Mouse (Mus musculus) hindbrain, postnatal 0 days (tissue): ENCODE results near the gene Nxph3. TPM values are rescaled to one million over a fixed set of nuclear protein-coding genes. Genes with fewer than 3 reads are reported as not detected.

Experiments used
- ATAC-seq: fragments of 200-750 bp; cut with Nextera tagmentation; 2 replicates; pipeline ENCODE4 v1.8.0; 2017; ENCODE audit warnings: mild to moderate bottlenecking, moderate TSS enrichment, moderate library complexity
- DNase-seq: peaks from one replicate; pipeline ENCODE4 v3.0.0-alpha.2; 2015; ENCODE audit warnings: low spot score
- H3K27ac ChIP-seq: fragments of 300-500 bp; sonication (generic); 2 replicates; pipeline ENCODE4 v1.5.1; 2014; ENCODE audit warnings: mild to moderate bottlenecking
- H3K27me3 ChIP-seq: fragments of 300-500 bp; sonication (generic); 2 replicates; pipeline ENCODE4 v1.6.1; 2014; ENCODE audit warnings: low read length, mixed read lengths; ENCODE audit not compliant: insufficient read depth
- H3K36me3 ChIP-seq: fragments of 300-500 bp; sonication (generic); 2 replicates; pipeline ENCODE4 v1.6.1; 2014; ENCODE audit warnings: low read length, mixed read lengths; ENCODE audit not compliant: insufficient read depth
- H3K4me1 ChIP-seq: fragments of 300-500 bp; sonication (generic); 2 replicates; pipeline ENCODE4 v1.6.1; 2014; ENCODE audit warnings: antibody characterized with exemption, low read length, mixed read lengths; ENCODE audit not compliant: insufficient read depth
- H3K4me2 ChIP-seq: fragments of 300-500 bp; sonication (generic); 2 replicates; pipeline ENCODE4 v1.6.1; 2014; ENCODE audit warnings: low read depth, mild to moderate bottlenecking, low read length, moderate library complexity, mixed read lengths
- H3K4me3 ChIP-seq: fragments of 300-500 bp; sonication (generic); 2 replicates; pipeline ENCODE4 v1.5.1; 2014; ENCODE audit warnings: low read length
- H3K9ac ChIP-seq: fragments of 300-500 bp; sonication (generic); replicated peaks from 2 replicates; pipeline ENCODE4 v1.6.1; 2014; ENCODE audit warnings: mild to moderate bottlenecking, low read length, moderate library complexity, mixed read lengths
- H3K9me3 ChIP-seq: fragments of 300-500 bp; sonication (generic); 2 replicates; pipeline ENCODE4 v1.6.1; 2016; ENCODE audit warnings: low read length, mixed read lengths
- CTCF ChIP-seq: IDR thresholded peaks from 2 replicates; pipeline ENCODE4 v1.5.1; 2016; ENCODE audit warnings: antibody characterized with exemption, control low read depth, low read depth
- WGBS: fragments of 180-500 bp; shearing (Covaris S2); extraction: QIAGEN DNeasy Blood & Tissue Kit; methylation state at CpG from one replicate; pipeline ENCODE4 v1.1.7; 2014; 5-methylcytosine and 5-hydroxymethylcytosine counted together
- polyA plus RNA-seq: library from polyadenylated mRNA; unstranded; fragments of >200 nt; fragmentation: Nextera tagmentation; extraction: Ambion mirVana; gene quantifications from 2 replicates; pipeline ENCODE4 v1.2.1, GENCODE M21; 2015
- total RNA-seq: library from RNA; depleted of rRNA; stranded (reverse); fragments of >200 nt; gene quantifications from 2 replicates; pipeline ENCODE4 v1.2.3, GENCODE M21; 2014

The Nxph3 gene
- total and polyA plus RNA-seq, 2 experiments from 2014 or later = 3.7 to 21.4 TPM

DNA sequence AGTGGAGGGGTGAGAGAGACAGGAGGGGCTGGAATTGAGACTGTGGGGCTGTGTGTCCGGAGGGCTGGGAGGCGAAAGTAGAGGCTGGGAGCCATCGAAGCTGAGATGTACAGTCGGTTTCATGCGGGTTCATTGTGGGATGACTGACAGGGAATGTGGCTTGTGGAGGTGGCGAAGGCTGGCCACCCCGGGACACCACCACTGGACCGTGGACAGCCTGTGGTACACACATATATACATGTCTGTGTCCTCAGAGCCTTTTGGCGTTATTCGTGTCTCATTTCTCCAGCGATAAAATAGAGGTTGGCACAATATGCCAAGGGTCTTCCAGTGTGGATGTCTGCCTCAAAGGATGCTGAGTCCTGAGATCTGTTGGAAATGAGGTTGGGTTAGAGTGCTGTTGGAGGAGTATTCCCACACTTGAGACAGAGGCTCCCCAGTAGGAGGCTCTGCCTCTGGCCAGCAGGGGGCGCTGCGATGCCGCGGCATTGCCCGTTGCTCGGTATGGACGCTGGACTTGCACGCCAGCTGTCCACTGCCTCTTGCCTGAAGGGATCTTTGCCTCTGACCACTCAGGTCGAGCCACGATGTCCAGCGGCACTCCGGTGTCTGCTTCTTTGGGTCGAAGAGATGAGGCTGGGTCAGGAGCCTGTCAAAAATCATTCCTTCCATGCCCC lies 19.3 kb upstream of the Nxph3 start:
- no peaks in the 10 kb centered on the region for H3K36me3 ChIP-seq
- H3K4me1 ChIP-seq = no peaks in the 10 kb centered on the region
- no peak overlapping the region for H3K4me3 ChIP-seq
- H3K4me2 ChIP-seq = peak overlapping the region; percentile 38; the same call in 1 of the 2 replicates
- no peak overlapping the region for H3K9ac ChIP-seq
- no peaks in the 10 kb centered on the region for H3K27me3 ChIP-seq
- peak; percentile 100 for TF ChIP-seq CTCF
- no peak overlapping the region for H3K27ac ChIP-seq
- no peaks in the 10 kb centered on the region for H3K9me3 ChIP-seq
- ATAC-seq (peak; percentile 93), DNase-seq (peak; percentile 94)
- WGBS = 21% methylated on average over 24 of the region's 24 CpGs

- H3K4me2 ChIP-seq = no peak overlapping the region
- 74% methylated on average over 13 of the region's 13 CpGs for WGBS
- H3K27me3 ChIP-seq = no peaks in the 10 kb centered on the region
- no peaks in the 10 kb centered on the region for H3K36me3 ChIP-seq
- TF ChIP-seq CTCF = no peak
- H3K4me3 ChIP-seq = no peak overlapping the region
- ATAC-seq (no peak), DNase-seq (no peak)
- H3K9me3 ChIP-seq = no peaks in the 10 kb centered on the region
- H3K9ac ChIP-seq = no peak overlapping the region
- H3K27ac ChIP-seq = no peak overlapping the region
- H3K4me1 ChIP-seq = no peaks in the 10 kb centered on the region
Observed at GRCm38 (mm10) chr11:95532353-95533072, 18.1 kb upstream of the Nxph3 start.

GRCm38 (mm10) chr11:95528231-95528630 lies 13.9 kb upstream of the Nxph3 start:
- WGBS = 86% methylated on average over 3 of the region's 3 CpGs
- no peak for DNase-seq
- Histone ChIP-seq H3K36me3 (no peaks in the 10 kb centered on the region), H3K27me3 (no peaks in the 10 kb centered on the region), H3K27ac (no peak overlapping the region), H3K4me3 (no peak overlapping the region), H3K4me1 (no peaks in the 10 kb centered on the region), H3K9me3 (no peaks in the 10 kb centered on the region), H3K4me2 (no peak overlapping the region), H3K9ac (no peak overlapping the region)
- ATAC-seq = no peak
- no peak for TF ChIP-seq CTCF

- H3K4me3 ChIP-seq = no peak overlapping the region
- H3K27ac ChIP-seq = no peak overlapping the region
- ATAC-seq (no peak), DNase-seq (no peak)
- H3K4me2 ChIP-seq = no peak overlapping the region
- TF ChIP-seq CTCF = no peak
- WGBS = 73% methylated on average over 8 of the region's 8 CpGs
- no peak overlapping the region for H3K9ac ChIP-seq
- H3K9me3 ChIP-seq = no peaks in the 10 kb centered on the region
- H3K27me3 ChIP-seq = no peaks in the 10 kb centered on the region
- H3K36me3 ChIP-seq = no peaks in the 10 kb centered on the region
- no peaks in the 10 kb centered on the region for H3K4me1 ChIP-seq
Observed at GRCm38 (mm10) chr11:95527307-95527706, 12.9 kb upstream of the Nxph3 start.

DNA sequence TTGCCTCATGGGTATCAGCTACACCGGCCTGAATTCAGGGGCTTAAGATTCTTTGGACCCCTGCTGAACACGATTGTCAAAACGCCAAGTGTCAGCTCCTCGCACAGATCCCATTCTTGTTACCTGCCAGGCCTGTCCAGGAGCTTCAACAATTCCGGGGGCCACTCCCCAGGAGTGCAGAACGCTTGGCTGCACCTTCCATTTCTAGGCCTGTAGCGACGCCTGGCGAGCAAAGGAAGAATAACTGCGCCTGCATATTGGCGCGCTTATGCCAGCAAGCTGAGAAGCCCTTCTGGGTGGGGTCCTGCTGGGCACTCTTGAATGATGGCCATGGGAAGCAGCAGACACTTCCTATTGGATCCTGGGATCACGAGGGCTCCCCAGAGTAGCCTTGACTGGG lies 7.2 kb upstream of the Nxph3 start:
- Histone ChIP-seq H3K27ac (no peak overlapping the region), H3K9me3 (no peaks in the 10 kb centered on the region), H3K4me2 (peak overlapping the region; percentile 40; the same call in 1 of the 2 replicates), H3K27me3 (no peaks in the 10 kb centered on the region), H3K9ac (no peak overlapping the region), H3K36me3 (no peaks in the 10 kb centered on the region), H3K4me1 (no peaks in the 10 kb centered on the region), H3K4me3 (0 out of 2 replicates have a peak overlapping the region, but pooled peaks have one; percentile 13)
- 1% methylated on average over 13 of the region's 13 CpGs for WGBS
- ATAC-seq (peak; percentile 65), DNase-seq (peak; percentile 87)
- peak; percentile 96 for TF ChIP-seq CTCF

GRCm38 (mm10) chr11:95520456-95521072 lies 6.2 kb upstream of the Nxph3 start:
- Histone ChIP-seq H3K9ac (peak overlapping the region; percentile 9; the same call in 1 of the 2 replicates), H3K9me3 (no peaks in the 10 kb centered on the region), H3K4me1 (no peaks in the 10 kb centered on the region), H3K4me3 (0 out of 2 replicates have a peak overlapping the region, but pooled peaks have one; percentile 14), H3K36me3 (no peaks in the 10 kb centered on the region), H3K27ac (peak overlapping the region; percentile 43; the same call in 1 of the 2 replicates), H3K4me2 (peak overlapping the region; percentile 48), H3K27me3 (no peaks in the 10 kb centered on the region)
- ATAC-seq = peak; percentile 69
- 3% methylated on average over 27 of the region's 27 CpGs for WGBS
- peak; percentile 95 for DNase-seq
- TF ChIP-seq CTCF = peak; percentile 99
